Mouse (Mus musculus): ENCODE data around the gene Rsl24d1. TPM values are rescaled to one million over a fixed set of nuclear protein-coding genes. Genes with fewer than 3 reads are reported as not detected.

The Rsl24d1 gene
- total and polyA plus RNA-seq, 2 experiments from 2014 or later = 51.6 to 71.4 TPM

- WGBS = 85% methylated on average over 4 of the region's 4 CpGs
- ATAC-seq (ENCODE audit: insufficient read depth, low read depth) (no peak), DNase-seq (ENCODE audit: low spot score) (no peak)
- no peak overlapping the region for H3K4me2 ChIP-seq (ENCODE audit: low read depth, low read length)
- H3K9ac ChIP-seq (replicated peaks; ENCODE audit: low read depth, low read length) = no peak overlapping the region
- H3K36me3 ChIP-seq (replicated peaks; ENCODE audit: control insufficient read depth, insufficient read depth, low read length) = peaks cover 58% of the 10 kb centered on the region
- H3K27me3 ChIP-seq (ENCODE audit: control insufficient read depth, insufficient read depth, low read length) = no peaks in the 10 kb centered on the region
- peaks cover 6% of the 10 kb centered on the region; the same call in 1 of the 2 replicates for H3K4me1 ChIP-seq (ENCODE audit: control insufficient read depth, insufficient read depth)
- no peak overlapping the region for H3K4me3 ChIP-seq (ENCODE audit: low read depth, low read length)
- no peak overlapping the region for H3K27ac ChIP-seq (ENCODE audit: low read depth)
- H3K9me3 ChIP-seq (replicated peaks; ENCODE audit: control insufficient read depth, low read length) = no peaks in the 10 kb centered on the region
- TF ChIP-seq CTCF (IDR thresholded peaks at IDR 0.05; ENCODE audit: low read depth) = peak; percentile 10; the same call in 1 of the 2 replicates
- TF ChIP-seq EP300 (IDR thresholded peaks at IDR 0.05; ENCODE audit: low read depth) = no peak
Measured at GRCm38 (mm10) chr9:73118012-73118411, 4.8 kb downstream of the Rsl24d1 start.

GRCm38 (mm10) chr9:73121735-73122134, 8.5 kb downstream of the Rsl24d1 start:
- Histone ChIP-seq H3K4me2 (ENCODE audit: low read depth, low read length) (no peak overlapping the region), H3K9ac (replicated peaks; ENCODE audit: low read depth, low read length) (no peak overlapping the region), H3K4me3 (ENCODE audit: low read depth, low read length) (no peak overlapping the region), H3K36me3 (replicated peaks; ENCODE audit: control insufficient read depth, insufficient read depth, low read length) (peaks cover 78% of the 10 kb centered on the region), H3K27ac (ENCODE audit: low read depth) (no peak overlapping the region), H3K4me1 (ENCODE audit: control insufficient read depth, insufficient read depth) (no peaks in the 10 kb centered on the region), H3K9me3 (replicated peaks; ENCODE audit: control insufficient read depth, low read length) (no peaks in the 10 kb centered on the region), H3K27me3 (ENCODE audit: control insufficient read depth, insufficient read depth, low read length) (no peaks in the 10 kb centered on the region)
- 62% methylated on average over 8 of the region's 8 CpGs for WGBS
- TF ChIP-seq EP300 (IDR thresholded peaks at IDR 0.05; ENCODE audit: low read depth) = no peak
- TF ChIP-seq CTCF (IDR thresholded peaks at IDR 0.05; ENCODE audit: low read depth) = peak; percentile 48
- DNase-seq (ENCODE audit: low spot score) (peak; percentile 12), ATAC-seq (ENCODE audit: insufficient read depth, low read depth) (no peak; the same call in 1 of the 2 replicates)

- no peak for ATAC-seq (ENCODE audit: insufficient read depth, low read depth)
- Histone ChIP-seq H3K27ac (ENCODE audit: low read depth) (no peak overlapping the region), H3K27me3 (ENCODE audit: control insufficient read depth, insufficient read depth, low read length) (no peaks in the 10 kb centered on the region), H3K4me1 (ENCODE audit: control insufficient read depth, insufficient read depth) (no peaks in the 10 kb centered on the region), H3K9me3 (replicated peaks; ENCODE audit: control insufficient read depth, low read length) (no peaks in the 10 kb centered on the region), H3K9ac (replicated peaks; ENCODE audit: low read depth, low read length) (no peak overlapping the region), H3K36me3 (replicated peaks; ENCODE audit: control insufficient read depth, insufficient read depth, low read length) (peaks cover 81% of the 10 kb centered on the region), H3K4me3 (ENCODE audit: low read depth, low read length) (no peak overlapping the region), H3K4me2 (ENCODE audit: low read depth, low read length) (no peak overlapping the region)
- no peak for DNase-seq (ENCODE audit: low spot score)
- TF ChIP-seq CTCF (IDR thresholded peaks at IDR 0.05; ENCODE audit: low read depth) (no peak), EP300 (IDR thresholded peaks at IDR 0.05; ENCODE audit: low read depth) (no peak)
- WGBS = 77% methylated on average over 8 of the region's 8 CpGs
Measured at GRCm38 (mm10) chr9:73125043-73125570, 11.9 kb downstream of the Rsl24d1 start.

GRCm38 (mm10) chr9:73127457-73127856, 14.2 kb downstream of the Rsl24d1 start:
- Histone ChIP-seq H3K27me3 (ENCODE audit: control insufficient read depth, insufficient read depth, low read length) (no peaks in the 10 kb centered on the region), H3K36me3 (replicated peaks; ENCODE audit: control insufficient read depth, insufficient read depth, low read length) (peaks cover 60% of the 10 kb centered on the region)
- WGBS = 70% methylated on average over 2 of the region's 2 CpGs

GRCm38 (mm10) chr9:73129875-73130274, 16.6 kb downstream of the Rsl24d1 start:
- no peak for DNase-seq (ENCODE audit: low spot score)
- TF ChIP-seq CTCF (IDR thresholded peaks at IDR 0.05; ENCODE audit: low read depth) (no peak), EP300 (IDR thresholded peaks at IDR 0.05; ENCODE audit: low read depth) (no peak)
- peaks cover 43% of the 10 kb centered on the region for H3K36me3 ChIP-seq (replicated peaks; ENCODE audit: control insufficient read depth, insufficient read depth, low read length)
- ATAC-seq (ENCODE audit: insufficient read depth, low read depth) = no peak
- H3K4me1 ChIP-seq (ENCODE audit: control insufficient read depth, insufficient read depth) = no peaks in the 10 kb centered on the region
- H3K4me3 ChIP-seq (ENCODE audit: low read depth, low read length) = no peak overlapping the region
- no peaks in the 10 kb centered on the region for H3K27me3 ChIP-seq (ENCODE audit: control insufficient read depth, insufficient read depth, low read length)
- WGBS = 78% methylated on average over 8 of the region's 8 CpGs
- H3K9me3 ChIP-seq (replicated peaks; ENCODE audit: control insufficient read depth, low read length) = no peaks in the 10 kb centered on the region
- no peak overlapping the region for H3K4me2 ChIP-seq (ENCODE audit: low read depth, low read length)
- no peak overlapping the region for H3K27ac ChIP-seq (ENCODE audit: low read depth)
- no peak overlapping the region for H3K9ac ChIP-seq (replicated peaks; ENCODE audit: low read depth, low read length)

More at GRCm38 (mm10) chr9:73127457-73127856, 14.2 kb downstream of the Rsl24d1 start:
- H3K27ac ChIP-seq (ENCODE audit: low read depth) = no peak overlapping the region
- H3K9me3 ChIP-seq (replicated peaks; ENCODE audit: control insufficient read depth, low read length) = no peaks in the 10 kb centered on the region
- no peak overlapping the region for H3K9ac ChIP-seq (replicated peaks; ENCODE audit: low read depth, low read length)
- no peak for TF ChIP-seq CTCF (IDR thresholded peaks at IDR 0.05; ENCODE audit: low read depth)
- no peak for TF ChIP-seq EP300 (IDR thresholded peaks at IDR 0.05; ENCODE audit: low read depth)
- no peak overlapping the region for H3K4me3 ChIP-seq (ENCODE audit: low read depth, low read length)
- no peaks in the 10 kb centered on the region for H3K4me1 ChIP-seq (ENCODE audit: control insufficient read depth, insufficient read depth)
- DNase-seq (ENCODE audit: low spot score) = no peak
- no peak overlapping the region for H3K4me2 ChIP-seq (ENCODE audit: low read depth, low read length)
- no peak for ATAC-seq (ENCODE audit: insufficient read depth, low read depth)

- no peak overlapping the region for H3K27ac ChIP-seq (ENCODE audit: low read depth)
- no peak for TF ChIP-seq EP300 (IDR thresholded peaks at IDR 0.05; ENCODE audit: low read depth)
- TF ChIP-seq CTCF (IDR thresholded peaks at IDR 0.05; ENCODE audit: low read depth) = no peak
- no peaks in the 10 kb centered on the region for H3K27me3 ChIP-seq (ENCODE audit: control insufficient read depth, insufficient read depth, low read length)
- DNase-seq (ENCODE audit: low spot score) (no peak), ATAC-seq (ENCODE audit: insufficient read depth, low read depth) (no peak)
- no peaks in the 10 kb centered on the region for H3K4me1 ChIP-seq (ENCODE audit: control insufficient read depth, insufficient read depth)
- no peak overlapping the region for H3K4me3 ChIP-seq (ENCODE audit: low read depth, low read length)
- H3K9ac ChIP-seq (replicated peaks; ENCODE audit: low read depth, low read length) = no peak overlapping the region
- H3K36me3 ChIP-seq (replicated peaks; ENCODE audit: control insufficient read depth, insufficient read depth, low read length) = peaks cover 37% of the 10 kb centered on the region
- 84% methylated on average over 4 of the region's 4 CpGs for WGBS
- no peaks in the 10 kb centered on the region for H3K9me3 ChIP-seq (replicated peaks; ENCODE audit: control insufficient read depth, low read length)
- H3K4me2 ChIP-seq (ENCODE audit: low read depth, low read length) = no peak overlapping the region
Measured at GRCm38 (mm10) chr9:73130529-73130928, 17.3 kb downstream of the Rsl24d1 start.
